Mouse (Mus musculus): ENCODE measurements at regions not wholly inside any gene's neighbourhood (a gene's known extent, or its start where the extent isn't known, plus 50 kb on each side); places are given as distances from the start of the nearest gene placed in this dataset.

DNA sequence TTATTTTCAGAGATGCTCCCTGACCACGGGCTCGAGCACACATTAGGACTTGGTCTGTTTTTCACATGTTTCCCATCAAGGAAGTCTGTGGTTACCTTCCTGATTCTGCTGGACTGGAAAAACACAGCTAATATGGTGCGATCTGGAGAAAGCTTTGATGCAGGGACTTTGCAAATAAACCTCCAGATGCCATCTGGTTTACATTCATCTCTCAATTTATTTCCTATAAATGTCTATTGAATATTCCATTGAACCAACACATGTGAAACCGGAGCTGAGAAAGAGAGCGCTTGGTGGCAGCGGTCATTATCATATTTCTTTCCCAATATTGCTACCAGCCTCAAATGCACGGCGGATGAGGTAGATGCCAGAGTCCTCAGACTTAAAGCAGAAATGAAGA lies 350.9 kb upstream of the Gm765 start:
- Histone ChIP-seq H3K36me3 (replicated peaks; ENCODE audit: insufficient read depth, low read length) (no peaks in the 10 kb centered on the region), H3K9ac (replicated peaks) (no peak overlapping the region), H3K27me3 (ENCODE audit: insufficient read depth, low read length) (no peaks in the 10 kb centered on the region), H3K9me3 (ENCODE audit: low read length) (no peaks in the 10 kb centered on the region), H3K4me1 (ENCODE audit: insufficient read depth) (no peaks in the 10 kb centered on the region), H3K4me2 (ENCODE audit: low read depth, low read length) (no peak overlapping the region), H3K4me3 (ENCODE audit: low read depth, low read length) (no peak overlapping the region), H3K27ac (ENCODE audit: low read depth) (no peak overlapping the region)
- no peak for ATAC-seq
- no peak for DNase-seq
- 82% methylated on average over 8 of the region's 8 CpGs for WGBS (ENCODE audit: insufficient replicate concordance)
- TF ChIP-seq CTCF (IDR thresholded peaks at IDR 0.05; ENCODE audit: low read depth) (no peak), EP300 (IDR thresholded peaks at IDR 0.05; ENCODE audit: low read depth) (no peak)

- Histone ChIP-seq H3K27ac (ENCODE audit: low read depth) (no peak overlapping the region), H3K4me2 (ENCODE audit: low read depth, low read length) (no peak overlapping the region), H3K36me3 (replicated peaks; ENCODE audit: insufficient read depth, low read length) (no peaks in the 10 kb centered on the region), H3K4me1 (ENCODE audit: insufficient read depth) (no peaks in the 10 kb centered on the region), H3K4me3 (ENCODE audit: low read depth, low read length) (no peak overlapping the region), H3K9me3 (ENCODE audit: low read length) (no peaks in the 10 kb centered on the region), H3K27me3 (ENCODE audit: insufficient read depth, low read length) (no peaks in the 10 kb centered on the region), H3K9ac (replicated peaks) (no peak overlapping the region)
- no peak for DNase-seq
- TF ChIP-seq CTCF (IDR thresholded peaks at IDR 0.05; ENCODE audit: low read depth) (no peak), EP300 (IDR thresholded peaks at IDR 0.05; ENCODE audit: low read depth) (no peak)
- WGBS (ENCODE audit: insufficient replicate concordance): 84% methylated on average over 9 of the region's 9 CpGs
- no peak for ATAC-seq
Measured at GRCm38 (mm10) chr6:98690133-98690532, 347.6 kb upstream of the Gm765 start.

GRCm38 (mm10) chr6:98689395-98689794 lies 346.8 kb upstream of the Gm765 start:
- H3K27me3 ChIP-seq (ENCODE audit: insufficient read depth, low read length): no peaks in the 10 kb centered on the region
- 69% methylated on average over 3 of the region's 3 CpGs for WGBS (ENCODE audit: insufficient replicate concordance)
- DNase-seq (no peak), ATAC-seq (no peak)
- TF ChIP-seq CTCF (IDR thresholded peaks at IDR 0.05; ENCODE audit: low read depth) (no peak), EP300 (IDR thresholded peaks at IDR 0.05; ENCODE audit: low read depth) (no peak)
- no peaks in the 10 kb centered on the region for H3K36me3 ChIP-seq (replicated peaks; ENCODE audit: insufficient read depth, low read length)
- no peaks in the 10 kb centered on the region for H3K9me3 ChIP-seq (ENCODE audit: low read length)
- H3K4me3 ChIP-seq (ENCODE audit: low read depth, low read length): no peak overlapping the region
- no peak overlapping the region for H3K27ac ChIP-seq (ENCODE audit: low read depth)
- H3K9ac ChIP-seq (replicated peaks): no peak overlapping the region
- no peak overlapping the region for H3K4me2 ChIP-seq (ENCODE audit: low read depth, low read length)
- no peaks in the 10 kb centered on the region for H3K4me1 ChIP-seq (ENCODE audit: insufficient read depth)

DNA sequence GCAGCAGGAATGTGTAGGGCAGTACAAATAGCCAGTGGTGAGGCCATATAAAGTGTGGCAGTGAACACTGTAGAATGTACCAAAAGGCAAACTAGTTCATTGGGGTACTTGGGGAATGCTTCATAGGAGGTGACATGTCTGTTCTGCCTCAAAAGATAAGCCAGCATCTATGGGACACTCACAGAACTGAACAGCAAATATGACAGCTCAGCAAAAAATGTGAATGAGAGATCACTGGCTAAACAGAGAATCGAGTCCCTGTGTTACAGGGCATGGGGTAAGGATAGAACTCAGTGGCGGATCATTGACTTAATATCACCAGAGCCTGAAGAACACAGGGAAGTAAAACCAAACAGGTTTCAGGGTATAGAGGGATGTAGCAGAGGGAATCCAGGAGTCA lies 346.1 kb upstream of the Gm765 start:
- ATAC-seq: no peak
- H3K4me1 ChIP-seq (ENCODE audit: insufficient read depth): no peaks in the 10 kb centered on the region
- 61% methylated on average over 2 of the region's 2 CpGs for WGBS (ENCODE audit: insufficient replicate concordance)
- no peak overlapping the region for H3K4me3 ChIP-seq (ENCODE audit: low read depth, low read length)
- H3K36me3 ChIP-seq (replicated peaks; ENCODE audit: insufficient read depth, low read length): no peaks in the 10 kb centered on the region
- TF ChIP-seq EP300 (IDR thresholded peaks at IDR 0.05; ENCODE audit: low read depth) (no peak), CTCF (IDR thresholded peaks at IDR 0.05; ENCODE audit: low read depth) (no peak)
- no peaks in the 10 kb centered on the region for H3K27me3 ChIP-seq (ENCODE audit: insufficient read depth, low read length)
- DNase-seq: no peak
- H3K4me2 ChIP-seq (ENCODE audit: low read depth, low read length): no peak overlapping the region
- H3K9ac ChIP-seq (replicated peaks): no peak overlapping the region
- no peak overlapping the region for H3K27ac ChIP-seq (ENCODE audit: low read depth)
- no peaks in the 10 kb centered on the region for H3K9me3 ChIP-seq (ENCODE audit: low read length)

DNA sequence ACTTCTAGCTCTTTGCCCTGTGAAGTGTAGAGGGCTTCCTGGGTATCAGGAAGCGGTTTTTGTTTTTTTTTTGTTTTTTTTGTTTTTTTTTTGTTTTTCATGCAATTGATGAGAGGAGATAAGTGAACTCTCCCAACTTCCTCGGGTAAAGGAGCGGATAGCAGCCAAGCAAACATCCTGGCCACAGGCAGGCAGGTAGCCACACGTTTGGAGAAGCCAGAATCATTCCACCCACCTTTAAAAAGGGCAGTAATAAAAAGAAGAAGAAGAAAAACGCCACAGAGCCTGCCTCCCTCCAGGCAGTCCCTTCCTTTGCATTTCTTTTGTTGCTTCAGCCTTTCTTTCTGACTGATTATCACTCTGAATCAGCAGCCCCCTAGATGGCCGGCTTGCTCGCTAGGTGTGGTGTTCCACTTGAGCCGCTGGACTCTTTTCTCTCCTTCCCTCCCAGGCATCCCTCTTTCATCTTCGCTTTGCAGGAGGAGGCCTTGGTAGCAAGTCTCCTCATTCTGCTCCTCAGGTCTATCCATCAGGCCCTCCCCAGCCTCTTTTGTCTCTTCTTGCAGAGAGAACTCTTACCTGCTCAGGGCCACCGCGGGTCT lies 323.9 kb upstream of the Gm765 start:
- H3K4me3 ChIP-seq (ENCODE audit: low read depth, low read length): no peak overlapping the region
- no peak overlapping the region for H3K27ac ChIP-seq (ENCODE audit: low read depth)
- WGBS (ENCODE audit: insufficient replicate concordance): 29% methylated on average over 11 of the region's 11 CpGs
- no peak for TF ChIP-seq EP300 (IDR thresholded peaks at IDR 0.05; ENCODE audit: low read depth)
- TF ChIP-seq CTCF (IDR thresholded peaks at IDR 0.05; ENCODE audit: low read depth): no peak
- DNase-seq (no peak), ATAC-seq (no peak)
- H3K9me3 ChIP-seq (ENCODE audit: low read length): peaks cover 8% of the 10 kb centered on the region
- no peaks in the 10 kb centered on the region for H3K36me3 ChIP-seq (replicated peaks; ENCODE audit: insufficient read depth, low read length)
- H3K27me3 ChIP-seq (ENCODE audit: insufficient read depth, low read length): no peaks in the 10 kb centered on the region
- no peak overlapping the region for H3K4me2 ChIP-seq (ENCODE audit: low read depth, low read length)
- H3K4me1 ChIP-seq (ENCODE audit: insufficient read depth): no peaks in the 10 kb centered on the region
- H3K9ac ChIP-seq (replicated peaks): no peak overlapping the region

GRCm38 (mm10) chr6:98651827-98652226 lies 309.3 kb upstream of the Gm765 start:
- Histone ChIP-seq H3K4me3 (ENCODE audit: low read depth, low read length) (no peak overlapping the region), H3K36me3 (replicated peaks; ENCODE audit: insufficient read depth, low read length) (no peaks in the 10 kb centered on the region), H3K9ac (replicated peaks) (no peak overlapping the region), H3K4me2 (ENCODE audit: low read depth, low read length) (no peak overlapping the region), H3K9me3 (ENCODE audit: low read length) (no peaks in the 10 kb centered on the region), H3K4me1 (ENCODE audit: insufficient read depth) (no peaks in the 10 kb centered on the region), H3K27ac (ENCODE audit: low read depth) (no peak overlapping the region), H3K27me3 (ENCODE audit: insufficient read depth, low read length) (no peaks in the 10 kb centered on the region)
- DNase-seq: no peak
- no peak for ATAC-seq
- 79% methylated on average over 3 of the region's 3 CpGs for WGBS (ENCODE audit: insufficient replicate concordance)
- TF ChIP-seq EP300 (IDR thresholded peaks at IDR 0.05; ENCODE audit: low read depth): no peak
- no peak for TF ChIP-seq CTCF (IDR thresholded peaks at IDR 0.05; ENCODE audit: low read depth)

GRCm38 (mm10) chr6:98651315-98651714 lies 308.8 kb upstream of the Gm765 start:
- H3K4me2 ChIP-seq (ENCODE audit: low read depth, low read length): no peak overlapping the region
- no peak overlapping the region for H3K27ac ChIP-seq (ENCODE audit: low read depth)
- no peaks in the 10 kb centered on the region for H3K9me3 ChIP-seq (ENCODE audit: low read length)
- H3K27me3 ChIP-seq (ENCODE audit: insufficient read depth, low read length): no peaks in the 10 kb centered on the region
- H3K36me3 ChIP-seq (replicated peaks; ENCODE audit: insufficient read depth, low read length): no peaks in the 10 kb centered on the region
- no peak for ATAC-seq
- no peak overlapping the region for H3K9ac ChIP-seq (replicated peaks)
- no peak overlapping the region for H3K4me3 ChIP-seq (ENCODE audit: low read depth, low read length)
- TF ChIP-seq EP300 (IDR thresholded peaks at IDR 0.05; ENCODE audit: low read depth) (no peak), CTCF (IDR thresholded peaks at IDR 0.05; ENCODE audit: low read depth) (no peak)
- no peaks in the 10 kb centered on the region for H3K4me1 ChIP-seq (ENCODE audit: insufficient read depth)
- no peak for DNase-seq

Data from liver, postnatal 0 days (tissue).